Mouse (Mus musculus): ENCODE results near the gene Sclt1. TPM values are rescaled to one million over a fixed set of nuclear protein-coding genes. Genes with fewer than 3 reads are reported as not detected.
"Not testable (repeated sequence)": the region's sequence is repeated elsewhere in the genome, so short reads cannot be mapped to it uniquely, and the experiment has no call there.

Gene Sclt1
- polyA plus RNA-seq (2014; fragmentation: Nextera tagmentation; extraction: Ambion mirVana) = 16.9 and 20.7 TPM in 2 replicates

DNA sequence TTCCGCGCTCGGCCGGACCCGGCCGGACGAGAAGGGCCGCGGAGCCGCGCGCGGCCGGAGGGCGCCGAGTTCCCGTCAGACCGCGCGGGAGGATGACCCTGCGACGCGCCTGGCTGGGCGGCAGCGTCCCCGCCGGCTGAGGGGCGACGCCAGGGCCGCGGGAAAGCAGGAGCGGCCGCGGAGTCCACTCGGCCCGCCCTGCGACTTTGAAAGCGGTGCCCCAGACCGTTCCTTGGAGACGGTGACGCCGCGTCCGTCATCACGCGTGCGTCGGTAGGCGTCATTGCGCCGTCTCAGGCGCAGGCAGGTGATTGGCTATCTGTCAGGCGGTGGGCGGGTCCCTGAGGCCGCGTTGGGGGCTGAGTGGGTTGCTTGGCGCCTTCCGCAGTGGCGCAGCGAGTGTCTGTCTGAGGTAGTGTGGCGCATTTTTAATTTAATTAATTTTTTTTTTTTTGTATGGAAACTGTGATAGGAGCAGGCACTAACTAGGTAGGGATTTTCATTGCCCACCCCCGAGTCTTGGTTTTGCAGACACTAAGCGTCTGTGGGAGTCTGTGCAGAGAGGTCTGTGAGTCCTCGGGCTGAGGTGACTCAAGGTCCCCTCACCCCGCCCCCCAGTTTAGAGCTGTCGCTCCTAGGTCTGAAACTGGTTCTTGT lies at the start of gene Sclt1, which contains the start of gene D3Ertd751e:
TSS of gene Sclt1 (minus strand) at position 237 of the 657 bp plus-strand sequence.
TSS of gene D3Ertd751e (plus strand) at position 334 of the 657 bp plus-strand sequence.
- Histone ChIP-seq H3K36me3 (replicated peaks; ENCODE audit: control insufficient read depth, insufficient read depth) (no peaks in the 10 kb centered on the region), H3K9me3 (ENCODE audit: control insufficient read depth, low read length) (no peaks in the 10 kb centered on the region), H3K4me1 (replicated peaks; ENCODE audit: control insufficient read depth, insufficient read depth, low read length) (peaks cover 21% of the 10 kb centered on the region), H3K4me2 (replicated peaks) (peak within 1 kb of the TSS; percentile 74), H3K9ac (peak within 1 kb of the TSS; percentile 75), H3K27me3 (ENCODE audit: control insufficient read depth, insufficient read depth, low read length) (no peaks in the 10 kb centered on the region), H3K4me3 (replicated peaks; ENCODE audit: low read length) (peak within 1 kb of the TSS; percentile 72), H3K27ac (peak within 1 kb of the TSS; percentile 91)
- peak; percentile 99 for ATAC-seq (ENCODE audit: low FRiP score)
- under 1% methylated on average over 60 of the region's 66 CpGs for WGBS
- DNase-seq (ENCODE audit: low spot score) = peak; percentile 98

DNA sequence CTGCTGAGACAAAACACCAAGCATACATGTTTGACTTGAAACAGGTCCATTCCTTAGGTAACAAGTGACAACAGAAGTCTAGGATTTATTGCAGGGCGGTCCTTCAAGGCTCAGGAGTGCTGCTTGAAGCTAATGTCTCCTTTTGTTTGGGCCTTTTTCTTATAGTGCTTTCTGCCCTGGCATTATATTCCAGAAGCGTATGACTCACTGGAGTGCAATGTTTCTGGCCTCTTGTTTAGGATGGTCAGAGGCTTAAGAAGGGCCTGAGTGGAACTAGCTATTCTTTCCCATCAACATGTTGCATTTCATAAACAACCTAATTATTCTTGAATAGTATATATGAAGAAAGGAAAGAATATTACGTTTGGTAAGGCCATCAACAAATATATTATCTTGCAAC lies 19.8 kb upstream of the Sclt1 start:
- no peak for ATAC-seq (ENCODE audit: low FRiP score)
- no peak overlapping the region for H3K27ac ChIP-seq
- H3K9ac ChIP-seq = no peak overlapping the region
- no peaks in the 10 kb centered on the region for H3K4me1 ChIP-seq (replicated peaks; ENCODE audit: control insufficient read depth, insufficient read depth, low read length)
- no peak overlapping the region for H3K4me3 ChIP-seq (replicated peaks; ENCODE audit: low read length)
- H3K9me3 ChIP-seq (ENCODE audit: control insufficient read depth, low read length) = no peaks in the 10 kb centered on the region
- H3K36me3 ChIP-seq (replicated peaks; ENCODE audit: control insufficient read depth, insufficient read depth) = no peaks in the 10 kb centered on the region
- WGBS = 90% methylated on average over 3 of the region's 3 CpGs
- H3K27me3 ChIP-seq (ENCODE audit: control insufficient read depth, insufficient read depth, low read length) = no peaks in the 10 kb centered on the region
- no peak overlapping the region for H3K4me2 ChIP-seq (replicated peaks)
- DNase-seq (ENCODE audit: low spot score) = no peak

- Histone ChIP-seq H3K27me3 (ENCODE audit: control insufficient read depth, insufficient read depth, low read length) (no peaks in the 10 kb centered on the region), H3K4me1 (replicated peaks; ENCODE audit: control insufficient read depth, insufficient read depth, low read length) (no peaks in the 10 kb centered on the region), H3K27ac (no peak overlapping the region), H3K9me3 (ENCODE audit: control insufficient read depth, low read length) (no peaks in the 10 kb centered on the region), H3K4me2 (replicated peaks) (no peak overlapping the region), H3K4me3 (replicated peaks; ENCODE audit: low read length) (no peak overlapping the region), H3K36me3 (replicated peaks; ENCODE audit: control insufficient read depth, insufficient read depth) (no peaks in the 10 kb centered on the region; the same call in 1 of the 2 replicates), H3K9ac (no peak overlapping the region)
- WGBS = 90% methylated on average over 2 of the region's 2 CpGs
- ATAC-seq (ENCODE audit: low FRiP score) = no peak
- no peak for DNase-seq (ENCODE audit: low spot score)
Measured at GRCm38 (mm10) chr3:41754556-41754955, 12.2 kb upstream of the Sclt1 start.

DNA sequence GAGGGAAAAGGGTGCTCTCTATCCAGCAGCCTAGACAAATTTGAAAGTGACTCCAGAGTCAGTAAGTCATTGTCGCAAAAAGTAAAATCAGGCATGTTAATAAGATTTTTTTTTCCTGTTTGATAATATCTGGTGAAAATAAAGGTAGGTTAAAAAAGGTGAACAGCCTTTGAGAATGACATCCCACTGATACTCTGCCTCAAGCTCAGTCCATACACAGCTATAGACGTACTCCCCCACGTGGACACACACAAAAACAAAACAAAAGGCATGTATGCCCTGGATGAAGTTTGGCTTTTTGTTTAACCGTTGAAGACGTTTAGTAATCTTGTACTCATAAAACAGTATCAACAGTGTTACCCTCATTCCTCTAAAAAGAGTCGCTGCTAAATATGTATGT lies 1.1 kb upstream of the Sclt1 start:
- Histone ChIP-seq H3K36me3 (replicated peaks; ENCODE audit: control insufficient read depth, insufficient read depth) (no peaks in the 10 kb centered on the region), H3K9ac (peak overlapping the region; percentile 64), H3K4me2 (replicated peaks) (peak overlapping the region; percentile 71), H3K27me3 (ENCODE audit: control insufficient read depth, insufficient read depth, low read length) (no peaks in the 10 kb centered on the region), H3K4me1 (replicated peaks; ENCODE audit: control insufficient read depth, insufficient read depth, low read length) (peaks cover 21% of the 10 kb centered on the region), H3K27ac (0 out of 2 replicates have a peak overlapping the region, but pooled peaks have one; percentile 20), H3K4me3 (replicated peaks; ENCODE audit: low read length) (peak overlapping the region; percentile 72; the same call in 1 of the 2 replicates), H3K9me3 (ENCODE audit: control insufficient read depth, low read length) (no peaks in the 10 kb centered on the region)
- peak; percentile 32 for DNase-seq (ENCODE audit: low spot score)
- ATAC-seq (ENCODE audit: low FRiP score) = no peak
- WGBS = 38% methylated on average over 6 of the region's 6 CpGs

DNA sequence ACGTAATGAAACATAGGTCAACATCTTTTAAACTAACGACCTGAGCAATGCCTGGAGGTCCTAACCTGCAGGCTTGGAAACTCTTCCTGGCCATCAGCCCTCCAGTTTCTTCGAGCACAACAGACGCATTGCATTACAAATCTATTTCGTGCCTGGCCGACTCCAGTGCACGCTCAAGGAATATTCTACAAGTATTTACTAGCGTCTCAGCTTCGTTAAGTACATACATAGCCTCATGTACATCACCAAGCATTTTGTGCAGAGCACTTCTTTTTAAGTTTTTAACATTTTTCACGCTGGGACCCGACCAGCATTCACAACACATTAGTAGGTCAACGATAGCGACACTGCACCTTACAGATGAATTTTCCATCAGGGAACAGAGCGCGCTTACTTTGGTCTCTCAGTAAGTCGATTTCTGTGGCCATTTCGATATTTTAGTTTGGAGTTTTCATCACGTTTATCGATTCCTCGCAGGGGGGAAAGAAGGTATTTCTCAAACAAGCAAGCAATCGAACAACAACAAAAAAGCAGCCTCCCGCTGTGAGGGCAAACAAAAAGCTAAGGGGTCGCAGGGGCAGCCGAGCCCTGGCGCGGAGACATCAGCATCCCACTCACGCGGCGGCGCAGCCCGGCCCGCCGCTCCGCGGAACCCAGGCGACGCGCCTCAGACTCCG lies 575 bp downstream of the Sclt1 start:
- Histone ChIP-seq H3K27me3 (ENCODE audit: control insufficient read depth, insufficient read depth, low read length) (no peaks in the 10 kb centered on the region), H3K4me2 (replicated peaks) (peak overlapping the region; percentile 74), H3K27ac (peak overlapping the region; percentile 91), H3K9ac (peak overlapping the region; percentile 75), H3K4me3 (replicated peaks; ENCODE audit: low read length) (peak overlapping the region; percentile 72), H3K4me1 (replicated peaks; ENCODE audit: control insufficient read depth, insufficient read depth, low read length) (peaks cover 21% of the 10 kb centered on the region), H3K9me3 (ENCODE audit: control insufficient read depth, low read length) (no peaks in the 10 kb centered on the region), H3K36me3 (replicated peaks; ENCODE audit: control insufficient read depth, insufficient read depth) (no peaks in the 10 kb centered on the region)
- ATAC-seq (ENCODE audit: low FRiP score) (no peak), DNase-seq (ENCODE audit: low spot score) (peak; percentile 56)
- under 1% methylated on average over 39 of the region's 39 CpGs for WGBS

GRCm38 (mm10) chr3:41695681-41696080 lies 46.6 kb downstream of the Sclt1 start:
- ATAC-seq (ENCODE audit: low FRiP score) (no peak), DNase-seq (ENCODE audit: low spot score) (no peak)
- H3K4me2 ChIP-seq (replicated peaks) = no peak overlapping the region
- H3K4me1 ChIP-seq (replicated peaks; ENCODE audit: control insufficient read depth, insufficient read depth, low read length) = no peaks in the 10 kb centered on the region
- no peak overlapping the region for H3K9ac ChIP-seq
- 57% methylated on average over 1 of the region's 1 CpGs for WGBS
- H3K9me3 ChIP-seq (ENCODE audit: control insufficient read depth, low read length) = no peaks in the 10 kb centered on the region
- H3K4me3 ChIP-seq (replicated peaks; ENCODE audit: low read length) = no peak overlapping the region
- no peaks in the 10 kb centered on the region for H3K27me3 ChIP-seq (ENCODE audit: control insufficient read depth, insufficient read depth, low read length)
- H3K27ac ChIP-seq = no peak overlapping the region
- peaks cover 18% of the 10 kb centered on the region for H3K36me3 ChIP-seq (replicated peaks; ENCODE audit: control insufficient read depth, insufficient read depth)

- ATAC-seq (ENCODE audit: low FRiP score) (no peak), DNase-seq (ENCODE audit: low spot score) (no peak)
- Histone ChIP-seq H3K4me3 (replicated peaks; ENCODE audit: low read length) (no peak overlapping the region), H3K4me2 (replicated peaks) (no peak overlapping the region), H3K27ac (no peak overlapping the region), H3K9me3 (ENCODE audit: control insufficient read depth, low read length) (no peaks in the 10 kb centered on the region), H3K27me3 (ENCODE audit: control insufficient read depth, insufficient read depth, low read length) (no peaks in the 10 kb centered on the region), H3K36me3 (replicated peaks; ENCODE audit: control insufficient read depth, insufficient read depth) (peaks cover under 1% of the 10 kb centered on the region; the same call in 1 of the 2 replicates), H3K4me1 (replicated peaks; ENCODE audit: control insufficient read depth, insufficient read depth, low read length) (no peaks in the 10 kb centered on the region), H3K9ac (no peak overlapping the region)
- 94% methylated on average over 4 of the region's 4 CpGs for WGBS
Measured at GRCm38 (mm10) chr3:41692440-41693142, 49.7 kb downstream of the Sclt1 start.

DNA sequence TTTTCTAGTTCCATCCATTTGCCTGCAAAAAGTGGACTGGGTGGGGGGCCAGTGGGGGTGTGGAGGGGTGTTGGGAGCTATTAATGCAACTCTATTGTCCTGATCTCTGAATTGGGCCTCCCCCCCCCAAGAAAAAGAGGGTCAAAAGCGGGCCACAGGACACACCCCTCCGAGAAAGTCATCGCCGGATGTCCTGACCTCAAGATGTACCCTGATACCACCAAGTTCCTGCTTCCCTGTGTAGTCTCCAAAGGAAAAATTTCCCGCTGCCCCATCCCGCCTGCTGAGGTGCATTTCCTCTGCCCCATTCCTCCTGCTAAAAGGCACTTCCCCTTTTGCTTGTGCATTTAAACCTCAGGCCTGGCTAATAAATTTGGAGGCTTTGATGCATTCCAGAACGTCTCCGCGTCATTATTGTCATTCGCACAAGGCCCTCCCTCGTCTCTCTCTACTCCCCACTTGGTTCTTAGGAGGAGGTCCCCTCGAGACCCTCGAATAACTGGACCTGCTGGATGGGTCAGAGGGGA lies 52.1 kb downstream of the Sclt1 start:
- not testable (repeated sequence) for ATAC-seq (ENCODE audit: low FRiP score); H3K27ac ChIP-seq
- 86% methylated on average over 13 of the region's 13 CpGs for WGBS

DNA sequence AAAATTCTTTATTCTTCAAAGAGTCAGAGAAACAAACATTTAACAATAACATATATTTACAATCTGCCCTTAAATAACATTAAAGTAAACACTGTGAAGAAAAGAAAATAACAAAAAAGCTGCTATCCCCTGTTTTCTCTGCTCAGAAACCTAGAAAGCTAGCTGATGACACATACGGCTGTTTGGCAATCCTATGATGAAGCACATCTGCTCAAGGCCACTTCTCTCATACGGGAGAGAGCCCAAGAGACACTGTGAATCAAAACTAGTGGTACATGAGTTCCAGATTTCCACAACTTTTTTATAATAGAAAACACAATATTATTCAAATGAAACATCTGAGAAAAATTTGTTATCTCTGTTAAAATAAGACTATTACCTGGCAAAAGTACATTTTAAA lies 55.9 kb downstream of the Sclt1 start:
- no peak overlapping the region for H3K4me3 ChIP-seq (replicated peaks; ENCODE audit: low read length)
- ATAC-seq (ENCODE audit: low FRiP score) (no peak), DNase-seq (ENCODE audit: low spot score) (no peak)
- H3K4me2 ChIP-seq (replicated peaks) = no peak overlapping the region
- H3K36me3 ChIP-seq (replicated peaks; ENCODE audit: control insufficient read depth, insufficient read depth) = peaks cover 3% of the 10 kb centered on the region
- 89% methylated on average over 2 of the region's 2 CpGs for WGBS
- no peaks in the 10 kb centered on the region for H3K9me3 ChIP-seq (ENCODE audit: control insufficient read depth, low read length)
- no peak overlapping the region for H3K27ac ChIP-seq
- no peaks in the 10 kb centered on the region for H3K4me1 ChIP-seq (replicated peaks; ENCODE audit: control insufficient read depth, insufficient read depth, low read length)
- H3K27me3 ChIP-seq (ENCODE audit: control insufficient read depth, insufficient read depth, low read length) = no peaks in the 10 kb centered on the region
- H3K9ac ChIP-seq = no peak overlapping the region

More for the DNA sequence above, 52.1 kb downstream of the Sclt1 start:
- H3K36me3 ChIP-seq (replicated peaks; ENCODE audit: control insufficient read depth, insufficient read depth); DNase-seq (ENCODE audit: low spot score); H3K9ac ChIP-seq; H3K9me3 ChIP-seq (ENCODE audit: control insufficient read depth, low read length); H3K4me2 ChIP-seq (replicated peaks); H3K4me1 ChIP-seq (replicated peaks; ENCODE audit: control insufficient read depth, insufficient read depth, low read length); H3K27me3 ChIP-seq (ENCODE audit: control insufficient read depth, insufficient read depth, low read length); H3K4me3 ChIP-seq (replicated peaks; ENCODE audit: low read length): not testable (repeated sequence)

All from hindbrain, embryonic 14.5 days (tissue).